Mouse (Mus musculus) liver, adult 2 months (tissue): ENCODE results near the gene 2510002D24Rik.

ENCODE experiments used
- CTCF ChIP-seq: fragments of 200-500 bp; IDR thresholded peaks from 2 replicates; pipeline ENCODE4 v1.5.1; 2011; ENCODE audit warnings: low read depth, low read length, control low read depth
- POLR2A ChIP-seq: fragments of 200-500 bp; IDR thresholded peaks from 2 replicates; pipeline ENCODE4 v1.6.1; 2011; ENCODE audit warnings: low read length, control low read depth; ENCODE audit not compliant: insufficient read depth; ENCODE audit errors: extremely low read depth

GRCm38 (mm10) chr16:18796645-18797044, 39.7 kb upstream of the 2510002D24Rik start:
- TF ChIP-seq POLR2A (no peak), CTCF (no peak)
